Mouse (Mus musculus) mouse trophoblast stem cell (cell line): ENCODE data around the gene Gtf2h3.

Experiments used
- in situ Hi-C, 2 experiments: fragments of 300-500 bp; cut with MseI, MboI; formaldehyde crosslinking; loops; 2 replicates in 1 of 2; 3 replicates in 1 of 2; pipeline ENCODE4 v1.15.1; 2025

The Gtf2h3 gene

DNA sequence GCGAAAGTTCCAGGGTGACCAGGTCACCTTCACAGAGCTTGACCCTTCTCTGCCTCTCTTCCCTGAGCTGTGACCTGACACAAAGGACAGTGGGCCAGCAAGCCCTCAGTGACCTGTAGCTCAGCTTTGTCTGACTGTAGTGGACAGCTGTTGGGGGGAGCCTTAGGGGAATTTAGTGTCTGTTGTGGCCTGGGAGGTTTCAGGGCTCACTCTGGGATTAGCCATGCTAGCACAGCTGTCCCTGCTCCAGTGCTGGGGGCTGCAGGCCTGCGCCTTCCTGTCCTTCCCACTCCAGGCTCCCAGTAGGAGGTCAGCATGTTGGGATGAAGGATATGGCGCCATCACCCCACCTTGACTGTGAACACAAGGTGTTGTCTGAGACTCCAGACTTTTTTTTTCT, 57.2 kb downstream of the Gtf2h3 start:
- in situ Hi-C loops, result no loop called here

DNA sequence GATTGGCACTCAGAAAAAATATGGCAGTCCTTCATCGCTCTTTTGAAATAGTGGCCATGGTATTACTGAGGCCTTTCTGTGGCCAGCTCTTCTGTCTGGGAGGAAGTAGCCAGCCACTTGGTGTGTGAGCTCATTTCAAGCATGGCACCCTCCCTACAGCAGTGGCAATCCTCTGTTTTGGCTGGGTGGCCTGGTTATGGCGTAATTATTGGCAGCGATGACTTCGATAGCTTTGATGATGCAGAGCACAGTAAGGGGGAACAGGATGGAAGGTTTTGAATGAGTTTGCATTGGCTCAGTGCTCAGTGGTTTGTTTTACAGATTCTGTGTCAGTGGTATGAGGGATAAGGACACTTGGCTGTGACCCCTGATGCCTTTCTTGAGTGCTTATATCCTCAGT, 57.8 kb downstream of the Gtf2h3 start:
- in situ Hi-C loops, result no loop called here

DNA sequence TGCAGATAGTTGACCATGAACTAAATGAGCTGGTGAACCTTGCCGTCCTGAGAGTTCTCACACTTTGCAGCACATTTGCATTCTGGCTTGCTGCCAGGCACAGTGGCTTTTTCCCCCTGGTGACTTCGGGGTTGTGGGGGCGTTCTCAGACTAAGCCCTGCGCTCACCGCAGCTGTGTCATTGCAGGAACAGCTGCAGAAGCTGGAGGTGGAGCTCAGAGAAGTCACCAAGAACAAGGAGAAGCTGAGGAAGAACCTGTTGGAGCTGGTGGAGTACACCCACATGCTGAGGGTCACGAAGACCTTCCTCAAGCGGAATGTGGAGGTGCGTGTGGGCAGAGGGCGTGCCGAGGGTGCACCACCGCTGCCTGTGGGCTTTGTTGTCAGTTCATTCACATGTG, 58.4 kb downstream of the Gtf2h3 start:
- in situ Hi-C loops, result no loop called here

DNA sequence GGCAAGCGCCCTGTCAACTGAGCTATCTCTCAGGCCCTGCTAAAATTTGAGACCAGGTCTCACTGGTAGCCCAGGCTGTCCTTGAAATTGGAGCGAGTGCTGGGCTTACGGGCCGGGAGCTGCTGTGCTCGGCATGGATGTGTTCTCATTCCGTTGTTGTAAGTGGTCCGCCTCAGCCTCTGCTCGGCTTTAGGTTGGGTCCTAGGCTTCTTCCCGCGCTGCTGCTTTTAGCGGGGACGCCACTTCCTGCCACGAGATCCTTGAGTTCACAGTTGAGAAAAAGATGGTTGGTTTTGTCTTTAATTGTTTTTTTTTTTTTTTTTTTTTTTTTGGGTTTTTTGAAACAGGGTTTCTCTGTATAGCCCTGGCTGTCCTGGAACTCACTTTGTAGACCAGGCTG, 58.9 kb downstream of the Gtf2h3 start:
- in situ Hi-C loops, result no loop called here
